Mouse (Mus musculus) limb, embryonic 10.5 days (tissue): ENCODE data around the gene Fermt3. TPM values are rescaled to one million over a fixed set of nuclear protein-coding genes. Genes with fewer than 3 reads are reported as not detected.

Experiments
- DNase-seq: peaks from one replicate; pipeline ENCODE4 v3.0.0-alpha.2; 2017; ENCODE audit warnings: low spot score
- H3K27ac ChIP-seq: fragments of 300-500 bp; sonication (generic); 2 replicates; pipeline ENCODE4 v1.5.1; 2016; ENCODE audit warnings: mild to moderate bottlenecking
- H3K27me3 ChIP-seq: fragments of 300-500 bp; sonication (generic); 2 replicates; pipeline ENCODE4 v1.6.1; 2016; ENCODE audit warnings: low read depth, mild to moderate bottlenecking; ENCODE audit not compliant: poor library complexity, severe bottlenecking
- H3K36me3 ChIP-seq: fragments of 300-500 bp; sonication (generic); 2 replicates; pipeline ENCODE4 v1.6.1; 2016; ENCODE audit warnings: mild to moderate bottlenecking, moderate library complexity
- H3K4me1 ChIP-seq: fragments of 300-500 bp; sonication (generic); 2 replicates; pipeline ENCODE4 v1.6.1; 2016
- H3K4me3 ChIP-seq: fragments of 300-500 bp; sonication (generic); 2 replicates; pipeline ENCODE4 v1.5.1; 2016; ENCODE audit warnings: mild to moderate bottlenecking, moderate library complexity
- H3K9me3 ChIP-seq: fragments of 300-500 bp; sonication (generic); replicated peaks from 2 replicates; pipeline ENCODE4 v1.6.1; 2016; ENCODE audit warnings: mild to moderate bottlenecking
- WGBS: fragments of 180-500 bp; shearing (Covaris S2); methylation state at CpG from one replicate; pipeline ENCODE4 v1.1.7; 2016; 5-methylcytosine and 5-hydroxymethylcytosine counted together
- polyA plus RNA-seq: library from polyadenylated mRNA; unstranded; fragments of >200 nt; fragmentation: Nextera tagmentation; extraction: Ambion mirVana; gene quantifications from 2 replicates; pipeline ENCODE4 v1.2.1, GENCODE M21; 2016

Fermt3 gene
- polyA plus RNA-seq, 1 experiment from 2014 or later: 7.5 TPM

- Histone ChIP-seq H3K27ac (peak overlapping the region; percentile 89), H3K4me3 (peak overlapping the region; percentile 62), H3K36me3 (peaks cover 26% of the 10 kb centered on the region), H3K9me3 (no peaks in the 10 kb centered on the region), H3K27me3 (no peaks in the 10 kb centered on the region), H3K4me1 (peaks cover 33% of the 10 kb centered on the region)
- peak; percentile 91 for DNase-seq
- WGBS: under 1% methylated on average over 35 of the region's 35 CpGs
These were observed 67.8 kb downstream of the Fermt3 start for GRCm38 (mm10) chr19:6951381-6951968.

- Histone ChIP-seq H3K4me1 (peaks cover 33% of the 10 kb centered on the region), H3K9me3 (no peaks in the 10 kb centered on the region), H3K27me3 (no peaks in the 10 kb centered on the region), H3K27ac (peak overlapping the region; percentile 89), H3K36me3 (peaks cover 18% of the 10 kb centered on the region), H3K4me3 (peak overlapping the region; percentile 62)
- DNase-seq: peak; percentile 77
- under 1% methylated on average over 28 of the region's 28 CpGs for WGBS
These were observed 68.6 kb downstream of the Fermt3 start for GRCm38 (mm10) chr19:6950613-6951153.

- Histone ChIP-seq H3K4me1 (peaks cover 33% of the 10 kb centered on the region), H3K27me3 (no peaks in the 10 kb centered on the region), H3K9me3 (no peaks in the 10 kb centered on the region), H3K36me3 (peaks cover 12% of the 10 kb centered on the region), H3K27ac (peak overlapping the region; percentile 89), H3K4me3 (peak overlapping the region; percentile 62)
- WGBS: 71% methylated on average over 5 of the region's 5 CpGs
- no peak for DNase-seq
These were observed 69.3 kb downstream of the Fermt3 start for GRCm38 (mm10) chr19:6949951-6950350.

- no peaks in the 10 kb centered on the region for H3K27me3 ChIP-seq
- H3K4me3 ChIP-seq: 0 out of 2 replicates have a peak overlapping the region, but pooled peaks have one; percentile 62
- H3K27ac ChIP-seq: peak overlapping the region; percentile 89; the same call in 1 of the 2 replicates
- WGBS: 93% methylated on average over 5 of the region's 5 CpGs
- no peaks in the 10 kb centered on the region for H3K9me3 ChIP-seq
- peaks cover 9% of the 10 kb centered on the region for H3K36me3 ChIP-seq
- DNase-seq: no peak
- peaks cover 33% of the 10 kb centered on the region for H3K4me1 ChIP-seq
These were observed 69.7 kb downstream of the Fermt3 start for GRCm38 (mm10) chr19:6949532-6949931.

Other genes starting within 250 kb of the Fermt3 start
- gene Rps6ka4, start 178.8 kb downstream of the Fermt3 start, polyA plus RNA-seq: 2.8 and 4.8 TPM in 2 replicates
- 0.15 and 0.61 TPM in 2 replicates for gene Ccdc88b, start 161.3 kb downstream of the Fermt3 start, polyA plus RNA-seq
- 157 and 168 TPM in 2 replicates for gene Trmt112, start 109.8 kb downstream of the Fermt3 start, polyA plus RNA-seq
- gene Prdx5, start 109.4 kb downstream of the Fermt3 start, polyA plus RNA-seq: 122 and 131 TPM in 2 replicates
- gene Esrra, start 97.7 kb downstream of the Fermt3 start, polyA plus RNA-seq: 6.2 and 7.0 TPM in 2 replicates
- 0.76 and 0.93 TPM in 2 replicates for gene Catsperz, start 94.1 kb downstream of the Fermt3 start, polyA plus RNA-seq
- gene Kcnk4, start 85.0 kb downstream of the Fermt3 start, polyA plus RNA-seq: 0.11 TPM in 1 of 2 replicates, not detected in the other
- gene Bad, start 77.6 kb downstream of the Fermt3 start, polyA plus RNA-seq: 51.8 and 55.3 TPM in 2 replicates
- gene Gpr137, start 77.0 kb downstream of the Fermt3 start, polyA plus RNA-seq: 21.6 and 24.4 TPM in 2 replicates
- gene Ppp1r14b, start 44.5 kb downstream of the Fermt3 start, polyA plus RNA-seq: 245 and 281 TPM in 2 replicates
- gene Plcb3, start 43.0 kb downstream of the Fermt3 start, polyA plus RNA-seq: 29.2 and 37.8 TPM in 2 replicates
- 94.0 and 102 TPM in 2 replicates for gene Fkbp2, start 39.0 kb downstream of the Fermt3 start, polyA plus RNA-seq
- gene Vegfb, start 31.8 kb downstream of the Fermt3 start, polyA plus RNA-seq: 41.1 and 41.7 TPM in 2 replicates
- 17.4 and 19.4 TPM in 2 replicates for gene Dnajc4, start 26.9 kb downstream of the Fermt3 start, polyA plus RNA-seq
- gene Nudt22, start 23.4 kb downstream of the Fermt3 start, polyA plus RNA-seq: 21.1 and 21.2 TPM in 2 replicates
- gene Trpt1, start 23.3 kb downstream of the Fermt3 start, polyA plus RNA-seq: 7.4 and 10.6 TPM in 2 replicates
- gene Stip1, start 20.5 kb upstream of the Fermt3 start, polyA plus RNA-seq: 455 and 483 TPM in 2 replicates
- gene Macrod1, start 37.3 kb upstream of the Fermt3 start, polyA plus RNA-seq: 2.8 and 4.4 TPM in 2 replicates
- gene Flrt1, start 86.3 kb upstream of the Fermt3 start, polyA plus RNA-seq: 0.54 and 1.6 TPM in 2 replicates
- 252 and 263 TPM in 2 replicates for gene Otub1, start 186.8 kb upstream of the Fermt3 start, polyA plus RNA-seq
- 862 and 928 TPM in 2 replicates for gene Cox8a, start 198.1 kb upstream of the Fermt3 start, polyA plus RNA-seq
- gene Naa40, start 221.7 kb upstream of the Fermt3 start, polyA plus RNA-seq: 92.0 and 92.4 TPM in 2 replicates
- gene Rcor2, start 247.9 kb upstream of the Fermt3 start, polyA plus RNA-seq: 54.9 and 63.1 TPM in 2 replicates